Mouse (Mus musculus) gastrocnemius, postnatal 14 days (tissue): ENCODE results near the gene Fer1l5. TPM values are rescaled to one million over a fixed set of nuclear protein-coding genes. Genes with fewer than 3 reads are reported as not detected.

ENCODE experiments used
- DNase-seq: peaks from one replicate; pipeline ENCODE4 v3.0.0; 2021; ENCODE audit warnings: mixed read lengths
- intact Hi-C: fragments of 180-260 bp; cut with DNase I; formaldehyde crosslinking; loops from one replicate; pipeline ENCODE4 v1.15.1; 2025; ENCODE audit warnings: low total_unique reads
- total RNA-seq, 2 experiments: library from RNA; stranded (reverse); gene quantifications; 2 replicates each; pipeline ENCODE4 v1.2.3; 2021

Gene Fer1l5
- total RNA-seq, 2 experiments from 2014 or later = not detected

GRCm38 (mm10) chr1:36397041-36397440 lies 24.9 kb downstream of the Fer1l5 start:
- DNase-seq = no peak
- intact Hi-C loops = no loop called here

- intact Hi-C loops = no loop called here
- no peak for DNase-seq
Measured at GRCm38 (mm10) chr1:36401509-36401908, 29.4 kb downstream of the Fer1l5 start.

- intact Hi-C loops = no loop called here
- DNase-seq = no peak
Measured at GRCm38 (mm10) chr1:36404531-36404930, 32.4 kb downstream of the Fer1l5 start.

GRCm38 (mm10) chr1:36429511-36429910 lies 57.4 kb downstream of the Fer1l5 start:
- intact Hi-C loops = no loop called here
- no peak for DNase-seq

- intact Hi-C loops = loop anchor here (10.0 kb wide), 2 partner anchors 58 to 72 kb away; partner anchors contain the start of gene Fer1l5
- DNase-seq = no peak
Measured at GRCm38 (mm10) chr1:36432999-36433398, 60.9 kb downstream of the Fer1l5 start.

GRCm38 (mm10) chr1:36433616-36434015 lies 61.5 kb downstream of the Fer1l5 start:
- intact Hi-C loops = loop anchor here (10.0 kb wide), 2 partner anchors 59 to 71 kb away; partner anchors contain the start of gene Fer1l5
- no peak for DNase-seq

- DNase-seq = no peak
- intact Hi-C loops = loop anchor here (10.0 kb wide), 2 partner anchors 60 to 70 kb away; partner anchors contain the start of gene Fer1l5
Measured at GRCm38 (mm10) chr1:36435071-36435470, 63.0 kb downstream of the Fer1l5 start.

- intact Hi-C loops = loop anchor here (10.0 kb wide), 2 partner anchors 62 to 68 kb away; partner anchors contain the start of gene Fer1l5
- no peak for DNase-seq
Measured at GRCm38 (mm10) chr1:36436515-36436914, 64.4 kb downstream of the Fer1l5 start.

GRCm38 (mm10) chr1:36437223-36437622 lies 65.1 kb downstream of the Fer1l5 start:
- no peak for DNase-seq
- intact Hi-C loops = loop anchor here (10.0 kb wide), 2 partner anchors 62 to 68 kb away; partner anchors contain the start of gene Fer1l5

- DNase-seq = peak; percentile 14
- intact Hi-C loops = no loop called here
Measured at GRCm38 (mm10) chr1:36441101-36441500, 69.0 kb downstream of the Fer1l5 start.

- intact Hi-C loops = no loop called here
- DNase-seq = peak; percentile 95
Measured at GRCm38 (mm10) chr1:36444471-36445464, 72.7 kb downstream of the Fer1l5 start, which contains the start of gene Lman2l. Gene Lman2l, minus strand, starts transcription at chr1:36445271.

GRCm38 (mm10) chr1:36445508-36445907 lies 73.4 kb downstream of the Fer1l5 start:
- intact Hi-C loops = no loop called here
- no peak for DNase-seq

GRCm38 (mm10) chr1:36446106-36446824 lies 74.2 kb downstream of the Fer1l5 start:
- intact Hi-C loops = no loop called here
- no peak for DNase-seq

GRCm38 (mm10) chr1:36446841-36447240 lies 74.8 kb downstream of the Fer1l5 start:
- no peak for DNase-seq
- intact Hi-C loops = no loop called here

- DNase-seq = no peak
- intact Hi-C loops = no loop called here
Measured at GRCm38 (mm10) chr1:36454055-36454815, 82.1 kb downstream of the Fer1l5 start.

- DNase-seq = no peak
- intact Hi-C loops = no loop called here
Measured at GRCm38 (mm10) chr1:36457388-36458014, 85.4 kb downstream of the Fer1l5 start.

- intact Hi-C loops = no loop called here
Measured at GRCm38 (mm10) chr1:36458169-36458568, 86.1 kb downstream of the Fer1l5 start.

GRCm38 (mm10) chr1:36461829-36462228 lies 89.7 kb downstream of the Fer1l5 start:
- no peak for DNase-seq
- intact Hi-C loops = no loop called here

More at GRCm38 (mm10) chr1:36458169-36458568, 86.1 kb downstream of the Fer1l5 start:
- DNase-seq = no peak
